Mouse (Mus musculus): Measurements from ENCODE around the gene Acot12.

The Acot12 gene

DNA sequence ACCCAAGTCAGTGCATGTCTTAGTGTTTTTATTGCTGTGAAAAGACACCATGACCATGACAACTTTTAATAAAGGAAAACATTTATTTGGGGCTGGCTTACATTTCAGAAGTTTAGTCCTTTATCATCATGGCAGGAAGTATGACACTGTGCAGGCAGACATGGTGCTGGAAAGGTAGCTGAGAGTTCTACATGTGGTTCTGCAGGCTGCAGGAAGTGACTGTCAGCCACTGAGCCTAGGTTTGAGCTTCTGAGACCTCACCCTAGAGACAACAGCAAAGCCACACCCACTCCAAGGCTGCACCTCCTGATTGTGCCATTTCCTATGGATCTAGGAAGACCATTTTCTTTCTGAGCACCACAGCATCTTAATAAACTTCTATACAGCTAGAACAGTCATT lies 86.6 kb downstream of the Acot12 start:
- DNase-seq: no peak

Measured in cerebellum, adult 8-10 months (tissue).